Mouse (Mus musculus): ENCODE results near the gene Lrp6. TPM values are rescaled to one million over a fixed set of nuclear protein-coding genes. Genes with fewer than 3 reads are reported as not detected.
A peak's percentile ranks its signal among the peaks of the same experiment; 100 is the strongest.

The Lrp6 gene
- total RNA-seq, 2 experiments from 2014 or later = 53.4 to 57.0 TPM

DNA sequence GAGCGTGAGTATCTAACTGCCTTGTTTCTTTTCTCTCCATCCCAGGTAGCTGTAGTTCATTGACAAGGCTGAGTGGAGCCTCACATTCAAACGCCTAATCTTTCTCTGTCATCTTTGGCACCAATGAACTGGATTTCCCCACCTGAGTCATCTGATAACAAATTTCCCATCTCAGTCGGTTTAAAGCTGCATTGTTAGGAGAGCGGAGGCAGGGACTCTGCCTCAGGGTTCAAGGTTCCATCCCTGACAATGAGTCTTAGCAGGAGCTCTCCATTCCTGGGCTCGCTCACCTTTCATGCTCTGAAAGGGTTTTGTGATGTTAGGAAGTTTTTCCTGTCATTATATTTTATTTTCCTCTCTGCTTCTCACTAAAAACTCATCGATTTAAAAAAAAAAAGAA lies 11.3 kb upstream of the Lrp6 start:
- no peak for DNase-seq
- intact Hi-C loops (cut with DNase I) = no loop called here

GRCm38 (mm10) chr6:134575288-134575741 lies 8.6 kb upstream of the Lrp6 start:
- intact Hi-C loops (cut with DNase I) = no loop called here
- DNase-seq = peak; percentile 45 to 50

GRCm38 (mm10) chr6:134567986-134568556 lies 1.3 kb upstream of the Lrp6 start:
- no peak for DNase-seq
- intact Hi-C loops (cut with DNase I) = loop anchor here (2.0 to 5.0 kb wide), 4 partner anchors 39 to 96 kb away; no protein-coding TSS in a partner anchor

DNA sequence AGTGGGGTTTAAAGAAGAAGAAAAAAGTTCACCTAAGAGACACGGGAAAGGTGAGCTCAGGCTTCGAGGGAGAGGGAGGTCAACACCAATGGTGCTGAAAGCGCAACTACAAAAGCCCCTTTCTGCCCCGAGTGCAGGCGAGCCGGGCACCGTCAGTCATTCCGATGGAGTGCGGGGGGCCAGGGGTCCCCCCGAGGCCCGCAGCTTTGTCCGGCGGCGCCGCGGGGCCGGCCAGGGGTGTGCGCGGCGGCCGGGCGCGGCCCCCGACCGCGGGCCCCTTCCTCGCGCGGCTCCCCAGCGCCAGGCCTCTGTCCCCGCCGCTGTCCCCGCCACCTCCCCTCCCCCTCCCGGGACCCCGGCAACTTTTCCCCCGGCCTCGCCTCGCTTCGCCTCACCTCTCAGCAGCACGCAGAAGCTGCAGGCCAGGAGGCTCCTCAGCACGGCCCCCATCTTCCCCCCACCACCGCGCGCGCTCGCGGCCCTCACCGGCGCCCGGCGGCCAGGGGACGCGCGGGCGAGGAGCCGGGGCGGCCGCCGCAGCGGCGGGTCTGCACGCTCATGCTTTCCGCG lies 432 bp downstream of the Lrp6 start:
- intact Hi-C loops (cut with DNase I) = loop anchor here (2.0 to 5.0 kb wide), 4 partner anchors 39 to 94 kb away; no protein-coding TSS in a partner anchor

GRCm38 (mm10) chr6:134565606-134566247 lies 1.0 kb downstream of the Lrp6 start:
- intact Hi-C loops (cut with DNase I) = loop anchor here (2.0 to 5.0 kb wide), 4 partner anchors 38 to 93 kb away; no protein-coding TSS in a partner anchor
- DNase-seq = peak; percentile 32 to 40

More for the DNA sequence above, 432 bp downstream of the Lrp6 start:
- peak in 1 of 2 experiments; percentile 41 for DNase-seq

DNA sequence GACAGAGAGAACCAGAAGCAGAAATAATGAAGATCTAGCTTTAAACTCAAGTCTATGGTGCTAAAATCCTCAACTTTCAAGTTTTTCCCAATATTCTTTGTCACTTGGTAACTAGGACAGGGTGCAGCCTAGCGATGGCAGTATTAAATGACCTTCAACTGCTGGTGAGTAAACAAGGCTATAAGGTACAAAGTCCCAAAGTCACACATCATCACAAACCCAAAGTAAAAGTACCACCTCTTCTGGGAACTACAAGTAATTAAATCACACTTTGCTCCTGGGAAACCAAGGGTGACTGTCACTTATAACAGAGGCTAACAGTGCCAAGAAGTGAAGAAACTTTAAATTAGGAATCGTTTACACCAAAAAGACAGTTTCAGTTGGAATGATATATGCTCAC lies 2.2 kb downstream of the Lrp6 start:
- intact Hi-C loops (cut with DNase I) = no loop called here
- DNase-seq = no peak

DNA sequence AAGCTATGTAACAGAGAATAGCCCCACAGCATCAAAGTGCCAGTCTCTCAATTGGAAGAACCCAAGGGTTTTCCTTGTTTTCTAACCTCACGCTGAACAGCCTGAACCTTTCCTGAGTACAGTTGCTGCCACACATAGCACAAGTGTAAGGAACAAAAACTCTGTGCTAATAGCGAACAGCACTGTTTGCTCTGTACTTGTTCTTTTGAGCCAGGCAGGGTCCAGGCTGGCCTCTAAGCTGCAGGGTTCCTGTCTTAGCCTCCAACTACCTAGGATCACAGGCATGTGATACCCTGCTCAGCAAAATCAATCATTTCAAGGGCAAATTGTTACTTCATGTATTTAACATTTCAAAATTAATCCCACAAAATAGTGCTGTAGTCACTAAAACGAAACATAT lies 7.1 kb downstream of the Lrp6 start:
- intact Hi-C loops (cut with DNase I) = no loop called here
- DNase-seq = no peak

- no peak for DNase-seq
- intact Hi-C loops (cut with DNase I) = no loop called here
Measured at GRCm38 (mm10) chr6:134558546-134559129, 8.1 kb downstream of the Lrp6 start.

DNA sequence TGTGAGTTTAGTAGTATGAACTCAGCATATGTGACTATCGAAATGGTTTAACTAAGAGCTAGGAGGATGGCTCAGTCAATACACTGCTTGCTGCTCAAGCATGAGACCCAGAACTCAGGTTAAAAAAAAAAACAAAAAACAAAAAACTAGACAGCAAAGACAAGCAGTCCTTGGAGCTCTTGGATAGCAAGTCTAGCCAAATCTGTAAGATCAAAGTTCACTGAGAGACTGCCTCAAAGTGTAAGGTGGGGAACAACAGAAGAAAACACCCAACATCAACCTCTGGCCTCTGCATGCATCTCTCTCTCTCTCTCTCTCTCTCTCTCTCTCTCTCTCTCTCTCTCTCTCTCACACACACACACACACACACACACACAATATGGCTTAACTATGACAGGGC lies 9.7 kb downstream of the Lrp6 start:
- intact Hi-C loops (cut with DNase I) = no loop called here

GRCm38 (mm10) chr6:134556185-134556950 lies 10.4 kb downstream of the Lrp6 start:
- DNase-seq = peak; percentile 32 to 34
- intact Hi-C loops (cut with DNase I) = no loop called here

More for the DNA sequence above, 9.7 kb downstream of the Lrp6 start:
- DNase-seq = no peak

- intact Hi-C loops (cut with DNase I) = no loop called here
- DNase-seq = no peak
Measured at GRCm38 (mm10) chr6:134555178-134555577, 11.6 kb downstream of the Lrp6 start.

DNA sequence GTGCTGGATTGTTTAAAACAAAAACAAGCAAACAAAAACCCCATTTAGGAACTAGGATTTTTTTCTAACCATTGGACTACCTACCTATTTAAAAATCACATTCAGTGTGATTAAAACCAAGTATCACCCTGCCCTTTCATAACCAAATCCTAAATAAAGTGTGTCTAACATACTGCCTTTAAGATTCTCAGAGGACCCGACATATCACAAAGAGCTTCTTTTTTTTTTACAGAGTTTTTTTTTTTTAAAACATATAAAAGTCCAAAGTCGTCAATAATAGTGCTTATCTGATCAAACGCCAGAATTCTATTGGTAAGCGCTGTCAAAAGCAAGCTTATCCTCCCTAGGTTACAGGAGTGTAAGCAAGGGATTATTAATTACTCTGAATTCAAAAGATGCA lies 12.5 kb downstream of the Lrp6 start:
- intact Hi-C loops (cut with DNase I) = no loop called here
- no peak for DNase-seq

GRCm38 (mm10) chr6:134551007-134551406 lies 15.8 kb downstream of the Lrp6 start:
- no peak for DNase-seq
- intact Hi-C loops (cut with DNase I) = no loop called here

GRCm38 (mm10) chr6:134550396-134550795 lies 16.4 kb downstream of the Lrp6 start:
- no peak for DNase-seq
- intact Hi-C loops (cut with DNase I) = no loop called here

- DNase-seq = no peak
- intact Hi-C loops (cut with DNase I) = no loop called here
Measured at GRCm38 (mm10) chr6:134544843-134545242, 21.9 kb downstream of the Lrp6 start.

DNA sequence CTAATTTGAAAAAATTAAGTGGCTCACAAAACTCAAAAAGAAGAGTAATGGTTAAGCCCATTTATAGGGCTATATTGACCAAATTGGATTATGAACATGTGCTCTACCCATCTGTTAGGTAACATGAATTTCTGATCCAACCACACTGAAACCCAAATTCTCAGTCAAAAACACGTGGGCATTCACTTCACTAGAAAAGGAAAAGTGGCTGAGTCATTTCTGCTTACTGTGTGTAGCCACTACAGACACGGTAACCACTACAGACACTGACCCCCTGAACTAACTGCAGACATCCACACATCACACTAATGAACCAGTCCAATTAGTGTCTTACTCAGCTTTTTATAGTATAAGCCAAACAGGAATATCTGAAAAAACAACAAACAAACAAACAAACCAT lies 22.7 kb downstream of the Lrp6 start:
- intact Hi-C loops (cut with DNase I) = no loop called here
- DNase-seq = no peak

GRCm38 (mm10) chr6:134543607-134544006 lies 23.2 kb downstream of the Lrp6 start:
- intact Hi-C loops (cut with DNase I) = no loop called here

GRCm38 (mm10) chr6:134542374-134542773 lies 24.4 kb downstream of the Lrp6 start:
- intact Hi-C loops (cut with DNase I) = no loop called here
- no peak for DNase-seq

More at GRCm38 (mm10) chr6:134543607-134544006, 23.2 kb downstream of the Lrp6 start:
- DNase-seq = no peak

- DNase-seq = no peak
- intact Hi-C loops (cut with DNase I) = no loop called here
Measured at GRCm38 (mm10) chr6:134540161-134540560, 26.6 kb downstream of the Lrp6 start.

DNA sequence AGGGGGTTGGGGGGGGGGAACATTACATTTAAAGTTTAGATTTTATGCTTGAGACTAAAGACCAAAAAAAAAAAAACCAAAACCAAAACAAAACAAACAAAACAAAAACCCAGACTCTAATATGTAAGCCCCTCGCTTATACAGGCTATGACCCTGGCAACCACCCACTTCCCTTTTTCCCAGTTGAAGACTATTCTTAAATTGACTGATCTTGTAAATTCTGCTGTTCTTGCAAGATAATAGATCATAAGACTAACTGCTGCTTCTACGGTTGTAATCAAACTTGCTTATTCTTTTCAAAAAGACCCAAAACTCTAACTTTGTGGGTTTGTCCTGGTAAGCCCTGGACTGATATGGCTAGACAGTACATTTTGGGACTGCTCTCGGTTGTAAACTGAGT lies 27.3 kb downstream of the Lrp6 start:
- DNase-seq = no peak

GRCm38 (mm10) chr6:134538805-134539204 lies 28.0 kb downstream of the Lrp6 start:
- DNase-seq = no peak
- intact Hi-C loops (cut with DNase I) = no loop called here

More for the DNA sequence above, 27.3 kb downstream of the Lrp6 start:
- intact Hi-C loops (cut with DNase I) = no loop called here
